Mouse (Mus musculus) neural tube, embryonic 12.5 days (tissue): ENCODE data around the gene Slc25a18. TPM values are rescaled to one million over a fixed set of nuclear protein-coding genes. Genes with fewer than 3 reads are reported as not detected.

Source experiments
- ATAC-seq: fragments of 200-750 bp; cut with Nextera tagmentation; 2 replicates; pipeline ENCODE4 v1.8.0; 2017; ENCODE audit warnings: low read depth, mild to moderate bottlenecking, moderate TSS enrichment, moderate library complexity; ENCODE audit not compliant: low FRiP score
- H3K27ac ChIP-seq: fragments of 300-500 bp; sonication (generic); 2 replicates; pipeline ENCODE4 v1.5.1; 2016
- H3K27me3 ChIP-seq: fragments of 300-500 bp; sonication (generic); replicated peaks from 2 replicates; pipeline ENCODE4 v1.6.1; 2016; ENCODE audit warnings: mild to moderate bottlenecking
- H3K36me3 ChIP-seq: fragments of 300-500 bp; sonication (generic); 2 replicates; pipeline ENCODE4 v1.6.1; 2016; ENCODE audit warnings: mild to moderate bottlenecking
- H3K4me1 ChIP-seq: fragments of 300-500 bp; sonication (generic); 2 replicates; pipeline ENCODE4 v1.6.1; 2016
- H3K4me2 ChIP-seq: fragments of 300-500 bp; sonication (generic); replicated peaks from 2 replicates; pipeline ENCODE4 v1.6.1; 2016; ENCODE audit warnings: mild to moderate bottlenecking
- H3K4me3 ChIP-seq: fragments of 300-500 bp; sonication (generic); 2 replicates; pipeline ENCODE4 v1.5.1; 2016
- H3K9ac ChIP-seq: fragments of 300-500 bp; sonication (generic); 2 replicates; pipeline ENCODE4 v1.6.1; 2016; ENCODE audit warnings: mild to moderate bottlenecking
- H3K9me3 ChIP-seq: fragments of 300-500 bp; sonication (generic); 2 replicates; pipeline ENCODE4 v1.6.1; 2016; ENCODE audit warnings: mild to moderate bottlenecking
- WGBS: fragments of 180-500 bp; shearing (Covaris S2); methylation state at CpG from one replicate; pipeline ENCODE4 v1.1.7; 2016; 5-methylcytosine and 5-hydroxymethylcytosine counted together
- microRNA-seq: library from miRNA; unstranded; fragments of <30 nt; microRNA quantifications from one replicate; pipeline ENCODE4, GENCODE M21; 2017
- polyA plus RNA-seq: library from polyadenylated mRNA; unstranded; fragments of >200 nt; fragmentation: Nextera tagmentation; extraction: Ambion mirVana; gene quantifications from 2 replicates; pipeline ENCODE4 v1.2.1, GENCODE M21; 2016

The Slc25a18 gene
- polyA plus RNA-seq, 1 experiment from 2014 or later: 3.6 TPM

GRCm38 (mm10) chr6:120832097-120832496, 58.7 kb downstream of the Slc25a18 start:
- Histone ChIP-seq H3K27ac (no peak overlapping the region), H3K9ac (no peak overlapping the region), H3K9me3 (no peaks in the 10 kb centered on the region), H3K4me2 (no peak overlapping the region), H3K4me1 (peaks cover 4% of the 10 kb centered on the region), H3K27me3 (no peaks in the 10 kb centered on the region), H3K36me3 (no peaks in the 10 kb centered on the region), H3K4me3 (no peak overlapping the region)
- 71% methylated on average over 4 of the region's 4 CpGs for WGBS
- no peak for ATAC-seq

GRCm38 (mm10) chr6:120834766-120835321, 61.5 kb downstream of the Slc25a18 start:
- Histone ChIP-seq H3K27me3 (no peaks in the 10 kb centered on the region), H3K4me2 (no peak overlapping the region), H3K27ac (no peak overlapping the region), H3K9me3 (no peaks in the 10 kb centered on the region), H3K36me3 (0 out of 2 replicates have a peak, but pooled peaks cover 3% of the 10 kb centered on the region), H3K9ac (no peak overlapping the region), H3K4me3 (no peak overlapping the region), H3K4me1 (peaks cover 6% of the 10 kb centered on the region)
- ATAC-seq: no peak
- 92% methylated on average over 4 of the region's 4 CpGs for WGBS

- Histone ChIP-seq H3K4me3 (peak within 1 kb of the TSS; percentile 89), H3K4me2 (peak within 1 kb of the TSS; percentile 66), H3K27ac (peak within 1 kb of the TSS; percentile 96), H3K27me3 (no peaks in the 10 kb centered on the region), H3K9ac (peak within 1 kb of the TSS; percentile 93), H3K36me3 (0 out of 2 replicates have a peak, but pooled peaks cover 3% of the 10 kb centered on the region), H3K4me1 (peaks cover 6% of the 10 kb centered on the region), H3K9me3 (no peaks in the 10 kb centered on the region)
- WGBS: 5% methylated on average over 40 of the region's 40 CpGs
- peak; percentile 94 for ATAC-seq
Measured at GRCm38 (mm10) chr6:120835474-120836374, 62.3 kb downstream of the Slc25a18 start, which contains the start of gene Bcl2l13. Gene Bcl2l13 (plus strand): TSS chr6:120836212.

- H3K9ac ChIP-seq: peak overlapping the region; percentile 93
- H3K4me2 ChIP-seq: peak overlapping the region; percentile 66
- 4% methylated on average over 37 of the region's 37 CpGs for WGBS
- peak overlapping the region; percentile 96 for H3K27ac ChIP-seq
- no peaks in the 10 kb centered on the region for H3K9me3 ChIP-seq
- H3K4me1 ChIP-seq: peaks cover 6% of the 10 kb centered on the region
- peak; percentile 87 for ATAC-seq
- H3K36me3 ChIP-seq: 0 out of 2 replicates have a peak, but pooled peaks cover 3% of the 10 kb centered on the region
- peak overlapping the region; percentile 89 for H3K4me3 ChIP-seq
- no peaks in the 10 kb centered on the region for H3K27me3 ChIP-seq
Measured at GRCm38 (mm10) chr6:120836389-120837151, 63.2 kb downstream of the Slc25a18 start.

- 0 out of 2 replicates have a peak, but pooled peaks cover 3% of the 10 kb centered on the region for H3K36me3 ChIP-seq
- H3K4me1 ChIP-seq: peaks cover 6% of the 10 kb centered on the region
- WGBS: 79% methylated on average over 1 of the region's 1 CpGs
- H3K4me3 ChIP-seq: peak overlapping the region; percentile 89
- H3K27me3 ChIP-seq: no peaks in the 10 kb centered on the region
- H3K9me3 ChIP-seq: no peaks in the 10 kb centered on the region
- no peak for ATAC-seq
- H3K4me2 ChIP-seq: peak overlapping the region; percentile 66
- H3K9ac ChIP-seq: no peak overlapping the region; the same call in 1 of the 2 replicates
- H3K27ac ChIP-seq: no peak overlapping the region
Measured at GRCm38 (mm10) chr6:120837152-120837530, 63.8 kb downstream of the Slc25a18 start.

GRCm38 (mm10) chr6:120840258-120840657, 66.9 kb downstream of the Slc25a18 start:
- H3K27me3 ChIP-seq: no peaks in the 10 kb centered on the region
- 97% methylated on average over 7 of the region's 7 CpGs for WGBS
- no peak overlapping the region for H3K27ac ChIP-seq
- H3K4me1 ChIP-seq: peaks cover 6% of the 10 kb centered on the region
- no peak for ATAC-seq
- no peaks in the 10 kb centered on the region for H3K9me3 ChIP-seq
- H3K4me3 ChIP-seq: no peak overlapping the region
- no peak overlapping the region for H3K9ac ChIP-seq
- no peak overlapping the region for H3K4me2 ChIP-seq
- 0 out of 2 replicates have a peak, but pooled peaks cover 3% of the 10 kb centered on the region for H3K36me3 ChIP-seq

GRCm38 (mm10) chr6:120841754-120842153, 68.4 kb downstream of the Slc25a18 start:
- H3K4me2 ChIP-seq: no peak overlapping the region
- no peak overlapping the region for H3K27ac ChIP-seq
- no peaks in the 10 kb centered on the region for H3K27me3 ChIP-seq
- 97% methylated on average over 5 of the region's 5 CpGs for WGBS
- H3K4me1 ChIP-seq: peaks cover 5% of the 10 kb centered on the region
- no peak overlapping the region for H3K9ac ChIP-seq
- H3K36me3 ChIP-seq: 0 out of 2 replicates have a peak, but pooled peaks cover 3% of the 10 kb centered on the region
- no peak overlapping the region for H3K4me3 ChIP-seq
- no peaks in the 10 kb centered on the region for H3K9me3 ChIP-seq
- no peak for ATAC-seq

Small RNA genes within 50 kb of the gene (microRNA-seq; reads per million reads assigned to microRNA genes)
- not detected for gene Gm25193

Other genes with a start within 250 kb of the Slc25a18 start
- gene Hdhd5, start 242.3 kb upstream of the Slc25a18 start, polyA plus RNA-seq: 19.9 and 23.6 TPM in 2 replicates
- 17.8 and 17.9 TPM in 2 replicates for gene Cecr2, start 107.2 kb upstream of the Slc25a18 start, polyA plus RNA-seq
- gene Atp6v1e1, start 49.2 kb downstream of the Slc25a18 start, polyA plus RNA-seq: 212 and 225 TPM in 2 replicates
- gene Bcl2l13, start 62.6 kb downstream of the Slc25a18 start, polyA plus RNA-seq: 33.7 and 42.2 TPM in 2 replicates
- 20.0 and 21.0 TPM in 2 replicates for gene Bid, start 143.3 kb downstream of the Slc25a18 start, polyA plus RNA-seq